Mouse (Mus musculus): ENCODE measurements at regions not wholly inside any gene's neighbourhood (a gene's known extent, or its start where the extent isn't known, plus 50 kb on each side); places are given as distances from the start of the nearest gene placed in this dataset.

- TF ChIP-seq CTCF (IDR thresholded peaks at IDR 0.05; ENCODE audit: insufficient read depth, low read length) (no peak), POLR2A (IDR thresholded peaks at IDR 0.05; ENCODE audit: borderline replicate concordance, extremely low read depth, low read depth, low read length) (no peak)
These were observed 263.4 kb upstream of the Zfp804b start for GRCm38 (mm10) chr5:7607924-7608323.

All from lung, adult 2 months (tissue).